Mouse (Mus musculus) heart, embryonic 16.5 days (tissue): Measurements from ENCODE around the gene Spata2. TPM values are rescaled to one million over a fixed set of nuclear protein-coding genes. Genes with fewer than 3 reads are reported as not detected.

Source experiments
- ATAC-seq: fragments of 200-750 bp; cut with Nextera tagmentation; replicated peaks from 2 replicates; pipeline ENCODE4 v1.8.0; 2017; ENCODE audit warnings: moderate number of reproducible peaks; ENCODE audit not compliant: insufficient read depth, low FRiP score; ENCODE audit errors: extremely low read depth
- H3K27ac ChIP-seq: fragments of 300-500 bp; sonication (generic); 2 replicates; pipeline ENCODE4 v1.5.1; 2014; ENCODE audit warnings: mild to moderate bottlenecking, low read length, control low read depth, moderate library complexity
- H3K27me3 ChIP-seq: fragments of 300-500 bp; sonication (generic); 2 replicates; pipeline ENCODE4 v1.6.1; 2014; ENCODE audit warnings: low read length, mixed read lengths; ENCODE audit not compliant: control insufficient read depth, insufficient read depth
- H3K36me3 ChIP-seq: fragments of 300-500 bp; sonication (generic); 2 replicates; pipeline ENCODE4 v1.6.1; 2014; ENCODE audit not compliant: control insufficient read depth, insufficient read depth
- H3K4me1 ChIP-seq: fragments of 300-500 bp; sonication (generic); 2 replicates; pipeline ENCODE4 v1.6.1; 2014; ENCODE audit warnings: low read length, mixed read lengths; ENCODE audit not compliant: control insufficient read depth, insufficient read depth
- H3K4me2 ChIP-seq: fragments of 300-500 bp; sonication (generic); 2 replicates; pipeline ENCODE4 v1.6.1; 2014; ENCODE audit warnings: low read depth, mild to moderate bottlenecking, control low read depth, low read length
- H3K4me3 ChIP-seq: fragments of 300-500 bp; sonication (generic); 2 replicates; pipeline ENCODE4 v1.5.1; 2014; ENCODE audit warnings: mild to moderate bottlenecking, control low read depth, low read length
- H3K9ac ChIP-seq: fragments of 300-500 bp; sonication (generic); 2 replicates; pipeline ENCODE4 v1.6.1; 2014; ENCODE audit warnings: low read length, control low read depth
- H3K9me3 ChIP-seq: fragments of 300-500 bp; sonication (generic); replicated peaks from 2 replicates; pipeline ENCODE4 v1.6.1; 2016; ENCODE audit warnings: low read length; ENCODE audit not compliant: control insufficient read depth
- WGBS: fragments of 180-500 bp; shearing (Covaris S2); extraction: QIAGEN DNeasy Blood & Tissue Kit; methylation state at CpG from one replicate; pipeline ENCODE4 v1.1.7; 2014; 5-methylcytosine and 5-hydroxymethylcytosine counted together
- polyA plus RNA-seq: library from polyadenylated mRNA; unstranded; fragments of >200 nt; fragmentation: Nextera tagmentation; extraction: Ambion mirVana; gene quantifications from 2 replicates; pipeline ENCODE4 v1.2.1, GENCODE M21; 2015

Spata2 gene
- polyA plus RNA-seq, 1 experiment from 2014 or later: 13.4 TPM

DNA sequence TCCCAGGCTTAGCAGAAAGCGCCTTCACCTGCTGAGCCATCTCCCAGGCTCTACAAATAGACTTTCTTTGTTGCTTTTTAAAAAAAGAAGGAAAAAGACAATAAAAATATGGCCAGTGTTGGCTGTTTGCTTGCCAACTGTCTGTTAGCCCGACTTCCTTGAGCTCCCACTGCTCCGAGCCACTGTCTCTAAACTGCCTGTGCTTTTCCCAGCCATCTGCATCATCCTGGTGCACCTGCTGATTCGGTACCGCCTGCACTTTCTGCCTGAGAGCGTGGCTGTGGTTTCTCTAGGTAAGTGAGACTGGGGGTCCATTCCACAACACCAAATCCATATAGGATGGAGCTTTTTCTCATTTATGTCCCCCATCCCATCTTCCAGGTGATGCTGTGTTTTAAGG is 58.1 kb downstream of the Spata2 start:
- 88% methylated on average over 6 of the region's 6 CpGs for WGBS
- Histone ChIP-seq H3K9me3 (no peaks in the 10 kb centered on the region), H3K27ac (no peak overlapping the region), H3K27me3 (no peaks in the 10 kb centered on the region), H3K4me1 (no peaks in the 10 kb centered on the region), H3K4me2 (no peak overlapping the region), H3K4me3 (no peak overlapping the region), H3K9ac (no peak overlapping the region), H3K36me3 (peaks cover 19% of the 10 kb centered on the region)
- no peak for ATAC-seq

DNA sequence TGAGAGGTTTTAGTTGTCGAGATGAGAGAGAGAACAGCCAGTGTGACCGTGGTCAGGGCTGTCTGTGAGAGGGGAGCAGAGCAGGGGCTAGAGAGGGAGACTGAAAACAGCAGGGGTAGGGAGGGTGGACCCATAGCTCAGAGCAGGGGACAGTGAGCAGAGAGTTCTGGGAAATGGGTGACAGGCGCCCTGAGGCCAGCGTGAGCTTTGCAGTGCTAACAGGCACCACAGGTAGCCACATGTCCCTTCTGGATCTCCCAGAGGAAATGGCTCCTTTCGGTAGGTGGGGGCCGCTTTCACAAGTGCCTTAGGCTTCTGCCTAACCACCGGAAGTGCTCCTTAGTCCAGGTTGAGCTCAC is 61.3 kb downstream of the Spata2 start:
- no peak for ATAC-seq
- no peaks in the 10 kb centered on the region for H3K9me3 ChIP-seq
- 75% methylated on average over 7 of the region's 7 CpGs for WGBS
- H3K4me2 ChIP-seq: no peak overlapping the region
- H3K27me3 ChIP-seq: no peaks in the 10 kb centered on the region
- H3K36me3 ChIP-seq: peaks cover 30% of the 10 kb centered on the region
- no peak overlapping the region for H3K9ac ChIP-seq
- H3K27ac ChIP-seq: no peak overlapping the region
- H3K4me1 ChIP-seq: no peaks in the 10 kb centered on the region
- no peak overlapping the region for H3K4me3 ChIP-seq

Other genes starting within 250 kb of the Spata2 start
- gene B4galt5, start 143.7 kb downstream of the Spata2 start, polyA plus RNA-seq: 8.1 and 8.3 TPM in 2 replicates
- gene Slc9a8, start 71.2 kb downstream of the Spata2 start, polyA plus RNA-seq: 19.1 and 20.1 TPM in 2 replicates
- 78.5 and 79.0 TPM in 2 replicates for gene Rnf114, start 242 bp downstream of the Spata2 start, polyA plus RNA-seq
- gene Snai1, start 45.3 kb upstream of the Spata2 start, polyA plus RNA-seq: 12.5 and 20.6 TPM in 2 replicates
- 210 and 218 TPM in 2 replicates for gene Ube2v1, start 139.2 kb upstream of the Spata2 start, polyA plus RNA-seq
- 2.2 and 3.0 TPM in 2 replicates for gene Gm20431, start 168.6 kb upstream of the Spata2 start, polyA plus RNA-seq
- gene Cebpb, start 196.0 kb upstream of the Spata2 start, polyA plus RNA-seq: 0.51 and 4.9 TPM in 2 replicates
- 44.5 and 44.9 TPM in 2 replicates for gene Tmem189, start 196.9 kb upstream of the Spata2 start, polyA plus RNA-seq